Mouse (Mus musculus) cerebellum, postnatal 14 days (tissue): ENCODE data around the gene Tctn3.

Experiments
- DNase-seq, 2 experiments: peaks; one replicate each; pipeline ENCODE4 v3.0.0; 2021; ENCODE audit warnings: mixed read lengths in 2 of 2

Gene Tctn3

GRCm38 (mm10) chr19:40554343-40554742 is 57.7 kb downstream of the Tctn3 start:
- no peak for DNase-seq

- no peak for DNase-seq
These were observed 58.2 kb downstream of the Tctn3 start for GRCm38 (mm10) chr19:40553849-40554248.

- no peak for DNase-seq
These were observed 58.8 kb downstream of the Tctn3 start for GRCm38 (mm10) chr19:40553014-40553789.

GRCm38 (mm10) chr19:40549516-40550135 is 62.4 kb downstream of the Tctn3 start:
- DNase-seq: no peak

- DNase-seq: no peak
These were observed 63.1 kb downstream of the Tctn3 start for GRCm38 (mm10) chr19:40548796-40549515.

GRCm38 (mm10) chr19:40548386-40548785 is 63.6 kb downstream of the Tctn3 start:
- DNase-seq: no peak
